Mouse (Mus musculus) forebrain, embryonic 11.5 days (tissue): ENCODE results near the gene Fam174a. TPM values are rescaled to one million over a fixed set of nuclear protein-coding genes. Genes with fewer than 3 reads are reported as not detected.

Source experiments
- ATAC-seq: fragments of 200-750 bp; cut with Nextera tagmentation; replicated peaks from 2 replicates; pipeline ENCODE4 v1.8.0; 2017; ENCODE audit warnings: moderate TSS enrichment; ENCODE audit not compliant: low FRiP score
- DNase-seq: peaks from one replicate; pipeline ENCODE4 v3.0.0-alpha.2; 2017; ENCODE audit warnings: low spot score
- H3K27ac ChIP-seq: fragments of 300-500 bp; sonication (generic); 2 replicates; pipeline ENCODE4 v1.5.1; 2014; ENCODE audit warnings: low read depth, low read length
- H3K27me3 ChIP-seq: fragments of 300-500 bp; sonication (generic); 2 replicates; pipeline ENCODE4 v1.6.1; 2014; ENCODE audit warnings: mild to moderate bottlenecking, low read length, mixed read lengths; ENCODE audit not compliant: control insufficient read depth, insufficient read depth
- H3K36me3 ChIP-seq: fragments of 300-500 bp; sonication (generic); 2 replicates; pipeline ENCODE4 v1.6.1; 2014; ENCODE audit warnings: mild to moderate bottlenecking, low read length, moderate library complexity, mixed read lengths; ENCODE audit not compliant: control insufficient read depth, insufficient read depth
- H3K4me1 ChIP-seq: fragments of 300-500 bp; sonication (generic); replicated peaks from 2 replicates; pipeline ENCODE4 v1.6.1; 2014; ENCODE audit warnings: low read length, mixed read lengths; ENCODE audit not compliant: control insufficient read depth, insufficient read depth
- H3K4me2 ChIP-seq: fragments of 300-500 bp; sonication (generic); 2 replicates; pipeline ENCODE4 v1.6.1; 2014; ENCODE audit warnings: low read depth, mild to moderate bottlenecking, low read length, moderate library complexity, mixed read lengths; ENCODE audit not compliant: severe bottlenecking
- H3K4me3 ChIP-seq: fragments of 300-500 bp; sonication (generic); 2 replicates; pipeline ENCODE4 v1.5.1; 2014; ENCODE audit warnings: low read depth, low read length
- H3K9ac ChIP-seq: fragments of 300-500 bp; sonication (generic); 2 replicates; pipeline ENCODE4 v1.6.1; 2014; ENCODE audit warnings: low read length
- H3K9me3 ChIP-seq: fragments of 300-500 bp; sonication (generic); 2 replicates; pipeline ENCODE4 v1.6.1; 2016; ENCODE audit warnings: low read length, mixed read lengths; ENCODE audit not compliant: control insufficient read depth
- WGBS: fragments of 180-500 bp; shearing (Covaris S2); extraction: QIAGEN DNeasy Blood & Tissue Kit; methylation state at CpG from one replicate; pipeline ENCODE4 v1.1.7; 2014; 5-methylcytosine and 5-hydroxymethylcytosine counted together
- polyA plus RNA-seq: library from polyadenylated mRNA; unstranded; fragments of >200 nt; fragmentation: Nextera tagmentation; extraction: Ambion mirVana; gene quantifications from 2 replicates; pipeline ENCODE4 v1.2.1, GENCODE M21; 2014

Gene Fam174a
- polyA plus RNA-seq, 1 experiment from 2014 or later, result 20.0 TPM

DNA sequence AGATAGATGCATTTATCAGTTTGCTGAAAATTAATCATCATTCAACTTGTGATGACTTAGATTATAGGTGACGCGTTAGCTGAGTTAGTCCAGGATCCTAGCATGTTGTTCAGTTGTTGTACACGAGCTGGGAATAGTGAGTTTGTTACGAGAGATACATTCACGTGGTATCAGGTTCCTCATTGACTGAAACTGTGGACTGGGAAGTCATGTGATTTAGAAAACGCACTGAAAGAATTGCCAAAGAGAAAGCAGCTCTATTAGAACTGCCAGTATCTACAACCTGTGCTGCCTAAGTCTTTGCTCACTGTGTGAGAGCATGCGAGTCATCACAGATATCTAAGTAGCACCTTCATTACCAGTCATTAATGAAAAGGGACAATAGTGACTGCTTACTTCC lies 9.6 kb downstream of the Fam174a start:
- Histone ChIP-seq H3K36me3 (no peaks in the 10 kb centered on the region; the same call in 1 of the 2 replicates), H3K27ac (no peak overlapping the region), H3K4me2 (no peak overlapping the region), H3K4me3 (no peak overlapping the region), H3K27me3 (no peaks in the 10 kb centered on the region), H3K9me3 (no peaks in the 10 kb centered on the region), H3K9ac (no peak overlapping the region), H3K4me1 (no peaks in the 10 kb centered on the region)
- WGBS, result 88% methylated on average over 7 of the region's 7 CpGs
- DNase-seq (no peak), ATAC-seq (no peak)

DNA sequence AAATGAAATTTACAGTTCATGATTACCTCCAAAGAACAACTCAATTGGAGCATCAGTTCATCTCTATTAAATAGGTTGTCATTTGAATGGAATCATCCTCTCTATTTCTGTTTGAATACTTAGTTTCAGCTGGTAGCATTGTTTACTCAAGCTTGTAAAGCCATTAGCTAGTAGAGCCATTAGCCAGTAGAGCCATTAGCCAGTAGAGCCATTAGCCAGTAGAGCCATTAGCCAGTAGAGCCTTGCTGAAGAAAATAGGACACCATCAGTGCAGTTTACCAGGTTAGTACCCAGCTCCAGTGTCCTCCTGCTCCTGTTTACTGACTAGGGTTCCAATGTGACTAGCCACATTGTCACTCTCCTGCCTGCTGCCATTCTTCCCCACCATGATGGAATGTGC lies 13.4 kb downstream of the Fam174a start:
- Histone ChIP-seq H3K9ac (no peak overlapping the region), H3K36me3 (no peaks in the 10 kb centered on the region; the same call in 1 of the 2 replicates), H3K27me3 (no peaks in the 10 kb centered on the region), H3K4me2 (no peak overlapping the region), H3K4me1 (no peaks in the 10 kb centered on the region), H3K9me3 (no peaks in the 10 kb centered on the region), H3K4me3 (no peak overlapping the region), H3K27ac (no peak overlapping the region)
- ATAC-seq, result no peak
- DNase-seq, result no peak

DNA sequence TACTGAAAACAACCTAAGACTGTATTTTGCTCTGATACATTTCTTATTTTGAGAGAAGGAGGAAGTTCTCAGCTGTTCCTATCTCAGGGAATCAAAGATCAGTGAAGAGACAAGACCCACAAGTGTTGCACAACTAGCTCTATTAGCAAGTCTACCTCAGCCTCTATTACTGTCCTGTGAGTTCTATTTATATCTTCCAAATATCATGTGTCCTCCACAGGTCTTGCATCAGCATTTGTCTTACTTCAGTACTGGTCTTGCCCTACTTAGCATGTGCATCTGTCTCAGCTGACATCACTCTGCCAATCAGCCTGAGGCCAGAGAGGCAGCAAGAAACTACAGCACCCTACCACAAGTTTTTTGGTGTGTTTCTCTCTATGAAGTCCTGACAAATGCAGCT lies 26.2 kb downstream of the Fam174a start:
- no peak for DNase-seq
- Histone ChIP-seq H3K9ac (no peak overlapping the region), H3K4me2 (no peak overlapping the region), H3K27ac (no peak overlapping the region), H3K36me3 (no peaks in the 10 kb centered on the region), H3K4me1 (no peaks in the 10 kb centered on the region), H3K27me3 (no peaks in the 10 kb centered on the region), H3K4me3 (no peak overlapping the region), H3K9me3 (no peaks in the 10 kb centered on the region)
- ATAC-seq, result no peak

DNA sequence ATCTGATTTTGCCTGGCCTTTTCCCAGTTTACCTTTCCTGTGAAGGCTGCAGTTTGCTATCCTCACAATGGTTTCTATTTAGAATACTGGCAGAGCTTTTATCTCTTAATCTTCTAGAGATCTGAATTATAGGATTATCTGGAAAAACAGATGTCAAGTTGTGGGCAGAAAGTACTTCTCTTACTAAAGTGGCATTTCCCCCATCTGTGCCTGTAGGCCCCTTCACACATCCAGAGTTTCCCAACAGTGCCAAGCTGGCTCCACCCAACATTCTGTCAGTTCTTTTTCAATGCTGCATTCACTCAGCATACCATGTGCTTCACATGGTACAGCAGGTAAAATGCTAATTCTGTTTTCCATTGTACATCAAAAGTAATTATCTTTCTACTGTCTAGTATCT lies 28.8 kb downstream of the Fam174a start:
- H3K9me3 ChIP-seq, result no peaks in the 10 kb centered on the region
- no peak overlapping the region for H3K4me2 ChIP-seq
- no peak overlapping the region for H3K9ac ChIP-seq
- no peaks in the 10 kb centered on the region for H3K27me3 ChIP-seq
- no peaks in the 10 kb centered on the region for H3K4me1 ChIP-seq
- no peak for ATAC-seq
- no peak for DNase-seq
- no peaks in the 10 kb centered on the region for H3K36me3 ChIP-seq
- H3K4me3 ChIP-seq, result no peak overlapping the region
- no peak overlapping the region for H3K27ac ChIP-seq

DNA sequence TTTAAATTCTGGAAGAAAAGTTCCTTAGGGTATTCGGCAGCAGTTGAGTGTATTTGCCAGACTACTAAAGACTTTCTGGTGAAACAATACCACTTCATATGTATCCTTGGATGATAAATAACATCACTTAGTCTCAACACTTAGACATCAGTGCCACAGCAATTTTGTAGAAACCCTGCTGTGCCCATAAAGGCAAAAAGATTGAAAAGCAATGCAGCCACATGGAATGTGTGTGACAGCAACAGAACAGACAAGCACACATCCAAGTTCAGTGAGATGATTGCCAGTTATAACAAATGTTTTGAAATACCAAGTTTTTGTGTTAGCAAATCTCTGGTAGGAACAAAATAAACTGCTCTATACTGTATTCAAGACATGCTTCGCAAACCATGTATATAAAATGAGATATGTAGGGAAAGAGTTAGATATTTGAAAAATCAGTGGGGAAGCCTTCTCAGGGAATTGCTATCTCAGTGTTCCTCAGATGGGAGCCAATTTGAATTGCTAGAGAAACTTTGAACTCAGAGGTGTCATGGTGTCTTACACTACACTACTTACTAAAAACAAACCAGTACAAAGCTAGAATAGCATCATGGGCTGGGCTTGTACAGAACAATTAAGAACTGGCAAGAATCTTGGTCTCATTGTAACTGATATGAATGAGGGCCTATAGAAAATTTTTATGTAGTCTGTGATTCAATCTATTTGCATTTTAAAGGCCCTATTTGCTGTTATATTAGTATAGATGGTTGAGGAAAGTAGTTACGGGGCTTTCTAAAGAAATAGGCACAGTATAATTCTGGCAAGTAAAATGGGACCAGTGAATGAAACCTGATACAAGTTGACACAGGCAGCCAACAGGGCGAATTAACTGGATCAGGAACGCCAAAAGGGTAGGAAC lies 30.4 kb downstream of the Fam174a start:
- H3K27me3 ChIP-seq, result no peaks in the 10 kb centered on the region
- H3K9me3 ChIP-seq, result no peaks in the 10 kb centered on the region
- H3K27ac ChIP-seq, result no peak overlapping the region
- no peaks in the 10 kb centered on the region for H3K36me3 ChIP-seq
- WGBS, result 69% methylated on average over 5 of the region's 5 CpGs
- no peak overlapping the region for H3K4me3 ChIP-seq
- no peak for ATAC-seq
- DNase-seq, result no peak
- no peak overlapping the region for H3K9ac ChIP-seq
- no peak overlapping the region for H3K4me2 ChIP-seq
- no peaks in the 10 kb centered on the region for H3K4me1 ChIP-seq

DNA sequence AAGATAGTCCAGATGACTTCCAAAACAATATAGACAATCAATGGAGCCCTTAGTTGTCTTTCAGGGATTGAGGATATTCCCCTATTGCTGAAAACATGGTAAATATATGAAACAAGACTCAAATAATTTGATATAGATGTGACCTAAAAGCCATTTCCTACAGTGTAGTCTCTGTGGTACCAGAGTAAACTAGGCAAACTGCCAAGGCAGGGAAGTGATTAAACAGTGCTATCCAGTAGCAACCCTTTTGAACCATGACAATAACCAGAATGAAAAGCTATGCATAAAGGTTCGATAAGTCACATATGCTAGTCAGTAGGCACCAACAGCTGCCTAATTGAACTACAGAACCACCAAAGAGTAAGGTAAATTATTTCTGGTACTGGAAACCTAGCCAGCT lies 40.7 kb downstream of the Fam174a start:
- WGBS, result 91% methylated on average over 1 of the region's 1 CpGs
- no peak overlapping the region for H3K27ac ChIP-seq
- H3K4me3 ChIP-seq, result no peak overlapping the region

DNA sequence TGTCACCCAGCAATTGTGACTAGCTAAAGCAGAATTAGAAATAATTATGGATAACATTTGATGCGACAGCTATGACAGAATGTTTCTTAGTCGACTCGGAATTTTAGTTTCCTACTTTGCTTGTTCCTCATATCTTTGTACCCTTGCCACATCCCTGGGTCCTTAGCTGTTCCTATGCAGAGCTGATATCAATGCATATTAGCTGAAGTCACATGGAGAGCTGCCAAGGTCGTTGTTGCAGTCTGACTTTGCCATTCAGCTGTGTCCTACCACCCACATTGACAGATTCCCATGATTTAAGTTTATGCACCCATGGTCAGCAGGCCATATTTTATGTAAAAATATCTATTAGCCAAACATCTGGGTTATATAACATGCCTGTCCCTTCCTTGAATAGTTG lies 43.5 kb downstream of the Fam174a start:
- WGBS, result 78% methylated on average over 4 of the region's 4 CpGs
- ATAC-seq (no peak), DNase-seq (no peak)
- Histone ChIP-seq H3K27me3 (no peaks in the 10 kb centered on the region), H3K27ac (no peak overlapping the region), H3K4me1 (no peaks in the 10 kb centered on the region), H3K4me3 (no peak overlapping the region), H3K9ac (no peak overlapping the region), H3K4me2 (no peak overlapping the region), H3K36me3 (no peaks in the 10 kb centered on the region), H3K9me3 (no peaks in the 10 kb centered on the region)

More for the DNA sequence above, 40.7 kb downstream of the Fam174a start:
- Histone ChIP-seq H3K9ac (no peak overlapping the region), H3K9me3 (no peaks in the 10 kb centered on the region), H3K36me3 (no peaks in the 10 kb centered on the region), H3K4me2 (no peak overlapping the region), H3K4me1 (no peaks in the 10 kb centered on the region), H3K27me3 (no peaks in the 10 kb centered on the region)
- ATAC-seq, result no peak
- DNase-seq, result no peak

DNA sequence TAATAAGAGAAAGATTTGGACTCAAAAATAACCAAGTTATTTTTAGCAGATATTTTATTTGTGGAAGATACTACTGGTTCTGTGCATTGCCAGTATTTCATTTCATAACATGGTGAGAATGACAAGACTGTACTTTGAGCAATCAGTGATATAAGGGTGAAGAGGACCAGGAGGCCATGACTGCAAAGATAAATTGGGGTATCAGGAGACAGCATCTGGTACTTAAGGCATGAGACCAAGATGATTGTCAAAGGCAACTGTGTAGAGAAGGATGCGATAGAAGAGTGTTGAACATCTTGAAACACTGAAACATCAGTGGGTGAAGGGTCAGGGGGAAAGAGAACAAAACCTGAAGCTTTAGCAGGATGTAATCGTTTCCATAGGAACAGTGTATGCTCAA lies 50.3 kb downstream of the Fam174a start:
- no peak overlapping the region for H3K27ac ChIP-seq
- H3K4me3 ChIP-seq, result no peak overlapping the region
- H3K9ac ChIP-seq, result no peak overlapping the region
- H3K4me2 ChIP-seq, result no peak overlapping the region
- H3K36me3 ChIP-seq, result no peaks in the 10 kb centered on the region
- DNase-seq (no peak), ATAC-seq (no peak)
- H3K9me3 ChIP-seq, result no peaks in the 10 kb centered on the region
- no peaks in the 10 kb centered on the region for H3K4me1 ChIP-seq
- WGBS, result 71% methylated on average over 2 of the region's 2 CpGs
- H3K27me3 ChIP-seq, result no peaks in the 10 kb centered on the region
